Mouse (Mus musculus): ENCODE results near the gene Gm10762. TPM values are rescaled to one million over a fixed set of nuclear protein-coding genes. Genes with fewer than 3 reads are reported as not detected.

Gene Gm10762
- polyA plus RNA-seq, 1 experiment from 2014 or later = 17.0 TPM

DNA sequence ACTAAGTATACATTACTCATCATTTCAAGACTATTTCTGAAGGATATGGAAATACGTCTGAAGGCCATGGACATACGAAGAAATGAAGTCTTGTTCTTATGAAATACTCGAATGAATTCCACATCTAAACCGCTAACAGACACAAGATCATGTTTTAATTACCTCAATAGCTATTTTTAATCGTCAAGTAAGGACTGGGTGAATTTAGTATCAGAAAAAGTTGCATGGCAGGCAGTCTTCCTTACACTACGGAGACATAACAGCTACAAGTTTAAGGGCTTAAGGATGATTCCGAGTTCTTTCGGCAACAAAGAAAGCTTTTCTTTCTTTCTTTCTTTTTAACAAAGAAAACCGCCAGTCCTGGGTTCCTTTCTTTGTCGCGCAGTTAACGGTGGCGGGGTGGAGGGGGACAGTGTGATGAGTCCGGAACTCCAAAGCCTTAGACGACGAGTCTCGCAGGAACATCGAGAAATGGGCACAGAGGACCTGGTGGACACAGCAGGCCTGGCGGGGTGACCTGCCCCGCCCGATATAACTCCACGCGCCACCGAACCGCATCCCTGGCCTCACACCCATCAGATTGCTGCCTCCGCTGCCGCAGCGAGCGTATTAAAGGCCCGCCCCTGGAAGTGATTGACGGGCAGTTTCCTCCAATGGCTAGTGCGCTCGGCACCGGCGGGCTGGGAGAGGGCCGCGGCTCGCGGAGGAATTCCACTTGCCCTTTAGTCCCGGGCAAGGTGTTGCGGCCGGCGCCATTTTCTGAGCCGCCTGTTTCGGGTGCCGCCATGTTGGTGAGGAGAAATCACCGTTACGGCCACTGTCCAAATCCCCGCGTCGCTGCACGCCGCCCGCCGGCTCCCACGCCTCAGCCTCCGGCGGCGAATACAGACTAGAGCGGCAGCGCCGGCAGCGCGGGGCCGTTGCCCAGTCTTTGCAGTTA, 614 bp downstream of the Gm10762 start, which contains the start of gene Zc3h6:
Zc3h6 (plus strand) TSS at position 762 of the 940 bp plus-strand sequence.
- Histone ChIP-seq H3K4me2 (ENCODE audit: low read length) (peak within 1 kb of the TSS; percentile 61), H3K4me3 (ENCODE audit: low read length) (peak within 1 kb of the TSS; percentile 85), H3K9ac (ENCODE audit: low read depth, low read length) (peak within 1 kb of the TSS; percentile 100), H3K9me3 (ENCODE audit: control insufficient read depth, low read length) (no peaks in the 10 kb centered on the region), H3K27me3 (replicated peaks; ENCODE audit: control insufficient read depth, insufficient read depth, low read length) (no peaks in the 10 kb centered on the region), H3K36me3 (ENCODE audit: control insufficient read depth, insufficient read depth, low read length) (no peaks in the 10 kb centered on the region), H3K4me1 (ENCODE audit: control insufficient read depth, insufficient read depth, low read depth, low read length) (peaks cover 6% of the 10 kb centered on the region), H3K27ac (ENCODE audit: low read depth, low read length) (peak within 1 kb of the TSS; percentile 100)
- ATAC-seq = peak; percentile 98
- WGBS = under 1% methylated on average over 65 of the region's 65 CpGs

GRCm38 (mm10) chr2:128966236-128966635, 1.3 kb downstream of the Gm10762 start:
- Histone ChIP-seq H3K4me2 (ENCODE audit: low read length) (peak overlapping the region; percentile 61), H3K27ac (ENCODE audit: low read depth, low read length) (peak overlapping the region; percentile 100; the same call in 1 of the 2 replicates), H3K27me3 (replicated peaks; ENCODE audit: control insufficient read depth, insufficient read depth, low read length) (no peaks in the 10 kb centered on the region), H3K36me3 (ENCODE audit: control insufficient read depth, insufficient read depth, low read length) (no peaks in the 10 kb centered on the region), H3K4me1 (ENCODE audit: control insufficient read depth, insufficient read depth, low read depth, low read length) (peaks cover 6% of the 10 kb centered on the region), H3K4me3 (ENCODE audit: low read length) (peak overlapping the region; percentile 85; the same call in 1 of the 2 replicates), H3K9ac (ENCODE audit: low read depth, low read length) (no peak overlapping the region), H3K9me3 (ENCODE audit: control insufficient read depth, low read length) (no peaks in the 10 kb centered on the region)
- 7% methylated on average over 6 of the region's 6 CpGs for WGBS
- no peak for ATAC-seq

DNA sequence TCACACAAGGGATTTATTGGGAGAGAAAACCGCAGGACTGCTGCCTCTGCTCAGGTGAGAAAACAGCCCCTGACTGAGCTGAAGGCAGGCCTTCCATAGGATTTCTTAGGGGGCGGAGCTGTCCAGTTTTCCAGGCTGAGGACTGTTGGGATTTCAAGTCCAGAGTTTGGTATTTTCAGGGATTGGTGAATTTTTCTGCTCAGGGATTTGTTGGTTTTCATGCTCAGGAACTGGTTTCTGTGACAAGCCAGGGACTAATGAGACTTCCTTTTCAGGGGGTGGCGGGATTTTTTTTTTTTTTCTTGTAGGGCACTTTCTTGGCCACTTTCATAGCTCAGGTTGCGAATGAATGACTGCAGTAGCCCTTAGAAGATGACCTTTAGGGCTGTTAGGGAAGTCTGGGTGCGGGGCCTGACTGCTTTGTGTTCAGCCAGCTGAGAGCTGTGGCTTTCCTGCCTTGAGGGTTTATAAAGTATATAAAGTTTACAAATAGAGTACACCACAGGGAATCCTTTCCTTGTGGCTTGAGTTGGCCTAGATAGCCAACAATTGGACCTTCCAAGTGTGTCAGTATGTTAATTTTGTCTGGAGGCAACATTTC, 1.9 kb downstream of the Gm10762 start:
- peak overlapping the region; percentile 47; the same call in 1 of the 2 replicates for H3K9ac ChIP-seq (ENCODE audit: low read depth, low read length)
- H3K27ac ChIP-seq (ENCODE audit: low read depth, low read length) = peak overlapping the region; percentile 54; the same call in 1 of the 2 replicates
- H3K4me1 ChIP-seq (ENCODE audit: control insufficient read depth, insufficient read depth, low read depth, low read length) = peaks cover 6% of the 10 kb centered on the region
- peak overlapping the region; percentile 61 for H3K4me2 ChIP-seq (ENCODE audit: low read length)
- H3K4me3 ChIP-seq (ENCODE audit: low read length) = peak overlapping the region; percentile 5; the same call in 1 of the 2 replicates
- WGBS = 43% methylated on average over 5 of the region's 5 CpGs
- H3K27me3 ChIP-seq (replicated peaks; ENCODE audit: control insufficient read depth, insufficient read depth, low read length) = no peaks in the 10 kb centered on the region
- ATAC-seq = no peak
- H3K36me3 ChIP-seq (ENCODE audit: control insufficient read depth, insufficient read depth, low read length) = no peaks in the 10 kb centered on the region
- H3K9me3 ChIP-seq (ENCODE audit: control insufficient read depth, low read length) = no peaks in the 10 kb centered on the region

GRCm38 (mm10) chr2:128954186-128954585, 13.3 kb downstream of the Gm10762 start:
- H3K4me3 ChIP-seq (ENCODE audit: low read length) = no peak overlapping the region
- no peaks in the 10 kb centered on the region for H3K9me3 ChIP-seq (ENCODE audit: control insufficient read depth, low read length)
- no peaks in the 10 kb centered on the region for H3K36me3 ChIP-seq (ENCODE audit: control insufficient read depth, insufficient read depth, low read length)
- H3K4me2 ChIP-seq (ENCODE audit: low read length) = no peak overlapping the region
- H3K27ac ChIP-seq (ENCODE audit: low read depth, low read length) = no peak overlapping the region
- no peaks in the 10 kb centered on the region for H3K27me3 ChIP-seq (replicated peaks; ENCODE audit: control insufficient read depth, insufficient read depth, low read length)
- no peaks in the 10 kb centered on the region for H3K4me1 ChIP-seq (ENCODE audit: control insufficient read depth, insufficient read depth, low read depth, low read length)
- H3K9ac ChIP-seq (ENCODE audit: low read depth, low read length) = no peak overlapping the region
- no peak for ATAC-seq

GRCm38 (mm10) chr2:128947962-128948588, 19.4 kb downstream of the Gm10762 start:
- WGBS = 35% methylated on average over 6 of the region's 6 CpGs
- Histone ChIP-seq H3K4me1 (ENCODE audit: control insufficient read depth, insufficient read depth, low read depth, low read length) (peaks cover under 1% of the 10 kb centered on the region), H3K4me2 (ENCODE audit: low read length) (no peak overlapping the region), H3K9me3 (ENCODE audit: control insufficient read depth, low read length) (no peaks in the 10 kb centered on the region), H3K36me3 (ENCODE audit: control insufficient read depth, insufficient read depth, low read length) (no peaks in the 10 kb centered on the region), H3K9ac (ENCODE audit: low read depth, low read length) (no peak overlapping the region), H3K27ac (ENCODE audit: low read depth, low read length) (no peak overlapping the region), H3K27me3 (replicated peaks; ENCODE audit: control insufficient read depth, insufficient read depth, low read length) (no peaks in the 10 kb centered on the region), H3K4me3 (ENCODE audit: low read length) (no peak overlapping the region)
- ATAC-seq = no peak; the same call in 1 of the 2 replicates

DNA sequence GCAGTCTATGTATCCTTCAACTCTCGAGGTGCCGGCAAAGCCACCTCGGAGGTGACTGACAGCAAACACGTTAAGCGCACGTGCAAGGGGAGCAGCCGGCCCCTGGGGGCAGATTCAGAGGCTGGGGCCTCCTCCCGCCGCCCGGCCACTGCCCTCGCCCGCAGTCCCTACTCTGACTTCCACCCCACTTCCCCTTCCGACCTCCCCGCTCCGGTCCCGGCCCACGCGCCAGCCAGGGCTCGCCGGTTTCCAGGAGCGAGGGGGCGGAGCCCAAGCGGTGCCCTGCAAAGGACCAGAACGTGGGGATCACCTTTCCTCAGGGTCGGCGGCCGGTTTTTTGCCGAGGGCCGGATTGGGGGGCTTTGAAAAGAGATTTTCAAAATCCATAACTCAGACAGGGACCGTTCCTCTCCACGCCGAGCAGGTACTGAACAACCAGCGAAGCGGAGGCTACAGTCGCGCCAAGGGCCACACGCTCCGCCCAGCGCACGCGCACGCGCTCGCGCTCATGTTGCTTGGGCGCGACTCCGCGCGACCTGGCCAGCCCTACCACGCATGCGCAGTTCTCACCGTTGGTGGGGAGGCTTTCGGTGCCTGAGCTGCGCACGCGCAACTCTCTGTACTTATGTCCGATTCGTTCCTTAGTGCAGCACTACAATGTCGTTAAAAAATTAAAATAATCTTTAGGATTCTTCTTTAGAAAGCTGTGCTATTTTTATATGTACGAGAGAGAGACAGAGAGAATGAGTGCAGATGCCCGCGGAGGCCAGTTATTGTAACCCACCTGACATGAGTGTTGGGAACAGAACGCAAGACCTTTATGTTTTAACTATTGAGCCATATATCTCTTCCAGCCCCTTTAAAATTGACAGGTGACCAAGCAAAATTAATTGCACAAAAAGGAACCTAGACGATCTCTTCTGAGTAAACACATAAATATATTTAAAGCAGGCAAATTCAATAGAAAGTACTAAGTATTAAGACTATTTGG, 23.7 kb downstream of the Gm10762 start, which contains the start of gene Zc3h8:
Zc3h8 (minus strand) TSS at position 540 of the 991 bp plus-strand sequence.
- H3K27ac ChIP-seq (ENCODE audit: low read depth, low read length) = peak within 1 kb of the TSS; percentile 91
- H3K9me3 ChIP-seq (ENCODE audit: control insufficient read depth, low read length) = no peaks in the 10 kb centered on the region
- H3K36me3 ChIP-seq (ENCODE audit: control insufficient read depth, insufficient read depth, low read length) = no peaks in the 10 kb centered on the region
- H3K4me2 ChIP-seq (ENCODE audit: low read length) = peak within 1 kb of the TSS; percentile 79
- peaks cover 4% of the 10 kb centered on the region for H3K4me1 ChIP-seq (ENCODE audit: control insufficient read depth, insufficient read depth, low read depth, low read length)
- ATAC-seq = peak; percentile 97
- H3K4me3 ChIP-seq (ENCODE audit: low read length) = peak within 1 kb of the TSS; percentile 75
- no peaks in the 10 kb centered on the region for H3K27me3 ChIP-seq (replicated peaks; ENCODE audit: control insufficient read depth, insufficient read depth, low read length)
- 1% methylated on average over 65 of the region's 65 CpGs for WGBS
- peak within 1 kb of the TSS; percentile 81 for H3K9ac ChIP-seq (ENCODE audit: low read depth, low read length)

DNA sequence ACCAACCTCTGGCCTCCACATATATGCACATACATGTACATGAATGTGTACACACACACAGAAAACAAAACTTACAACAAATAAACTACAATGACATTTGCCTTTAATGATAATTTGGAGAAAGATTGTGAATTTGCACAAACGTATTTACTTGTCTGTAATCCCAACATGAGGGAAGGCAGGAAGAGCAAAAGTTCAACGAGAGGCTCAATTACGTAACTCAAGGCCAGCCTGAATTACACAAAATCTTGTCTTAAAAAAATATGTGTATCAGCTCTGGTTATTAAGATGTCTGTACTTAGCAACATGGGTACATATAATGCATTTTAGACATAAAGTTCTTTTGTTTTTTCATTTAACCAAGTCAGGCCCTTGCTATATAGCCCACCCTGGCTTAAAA, 31.3 kb downstream of the Gm10762 start:
- Histone ChIP-seq H3K9me3 (ENCODE audit: control insufficient read depth, low read length) (no peaks in the 10 kb centered on the region), H3K36me3 (ENCODE audit: control insufficient read depth, insufficient read depth, low read length) (peaks cover 7% of the 10 kb centered on the region; the same call in 1 of the 2 replicates), H3K27me3 (replicated peaks; ENCODE audit: control insufficient read depth, insufficient read depth, low read length) (no peaks in the 10 kb centered on the region), H3K9ac (ENCODE audit: low read depth, low read length) (no peak overlapping the region), H3K4me2 (ENCODE audit: low read length) (no peak overlapping the region), H3K4me1 (ENCODE audit: control insufficient read depth, insufficient read depth, low read depth, low read length) (no peaks in the 10 kb centered on the region), H3K27ac (ENCODE audit: low read depth, low read length) (no peak overlapping the region), H3K4me3 (ENCODE audit: low read length) (no peak overlapping the region)
- WGBS = 94% methylated on average over 3 of the region's 3 CpGs
- ATAC-seq = no peak

DNA sequence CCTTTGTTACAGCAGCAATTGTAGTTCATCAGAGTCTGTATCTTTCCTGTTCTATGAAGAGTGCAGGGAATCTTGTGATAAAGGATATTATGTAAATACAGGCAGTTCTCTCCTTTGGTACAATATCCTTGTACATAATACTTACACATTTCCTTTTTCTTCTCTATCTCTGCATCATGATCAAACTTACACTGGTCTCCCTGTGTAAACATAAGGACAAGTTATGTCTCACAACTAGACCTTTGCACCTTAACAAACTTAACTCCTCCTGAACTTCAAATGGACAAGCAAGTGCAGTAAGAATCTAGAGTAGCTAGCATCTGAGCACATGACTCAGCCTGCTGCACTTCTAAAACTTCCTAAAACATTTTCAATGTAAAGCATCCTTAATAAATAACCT, 36.8 kb downstream of the Gm10762 start:
- Histone ChIP-seq H3K36me3 (ENCODE audit: control insufficient read depth, insufficient read depth, low read length) (peaks cover 9% of the 10 kb centered on the region), H3K9me3 (ENCODE audit: control insufficient read depth, low read length) (no peaks in the 10 kb centered on the region)
- ATAC-seq = no peak

More for the DNA sequence above, 36.8 kb downstream of the Gm10762 start:
- Histone ChIP-seq H3K4me1 (ENCODE audit: control insufficient read depth, insufficient read depth, low read depth, low read length) (no peaks in the 10 kb centered on the region), H3K27me3 (replicated peaks; ENCODE audit: control insufficient read depth, insufficient read depth, low read length) (no peaks in the 10 kb centered on the region), H3K4me2 (ENCODE audit: low read length) (no peak overlapping the region), H3K4me3 (ENCODE audit: low read length) (no peak overlapping the region), H3K9ac (ENCODE audit: low read depth, low read length) (no peak overlapping the region), H3K27ac (ENCODE audit: low read depth, low read length) (no peak overlapping the region)

Data from hindbrain, embryonic 16.5 days (tissue).